Mouse (Mus musculus) cortical plate, adult 2 months (tissue): ENCODE data around the gene Zfp639.

Experiments used
- CTCF ChIP-seq: fragments of 200-500 bp; IDR thresholded peaks from 2 replicates; pipeline ENCODE4 v1.5.1; 2011; ENCODE audit warnings: mild to moderate bottlenecking, control low read depth, low read length; ENCODE audit not compliant: insufficient read depth; ENCODE audit errors: extremely low read depth
- POLR2A ChIP-seq: fragments of 200-500 bp; IDR thresholded peaks from 2 replicates; pipeline ENCODE4 v1.6.1; 2011; ENCODE audit warnings: mild to moderate bottlenecking, low read length, control low read depth; ENCODE audit not compliant: insufficient read depth; ENCODE audit errors: extremely low read depth

DNA sequence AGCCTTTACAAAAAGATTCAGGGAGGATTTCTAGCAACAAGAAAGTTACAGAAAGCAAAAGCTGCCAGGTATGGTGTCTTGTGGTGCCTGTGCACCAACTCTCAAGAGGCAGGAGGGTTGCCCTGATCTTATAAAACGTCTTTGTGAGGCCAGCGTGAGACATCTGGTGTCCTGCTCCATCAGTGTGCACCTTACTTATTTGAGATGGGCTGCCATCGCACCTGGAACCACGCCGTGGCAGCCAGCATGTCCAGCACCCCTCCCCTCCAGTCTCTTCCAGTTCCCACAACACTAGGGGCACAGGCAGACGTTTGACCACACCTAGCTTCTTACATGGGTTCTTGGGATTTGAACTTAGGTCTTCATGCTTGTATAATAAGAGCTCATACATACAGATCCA, 21.9 kb upstream of the Zfp639 start:
- no peak for TF ChIP-seq CTCF
- no peak for TF ChIP-seq POLR2A
